Mouse (Mus musculus): ENCODE data around the gene Cd2.

Gene Cd2

GRCm38 (mm10) chr3:101274041-101274770, 13.5 kb downstream of the Cd2 start:
- DNase-seq, result no peak

- DNase-seq, result no peak
Observed at GRCm38 (mm10) chr3:101272166-101272565, 15.6 kb downstream of the Cd2 start.

- no peak for DNase-seq
Observed at GRCm38 (mm10) chr3:101270833-101271232, 16.9 kb downstream of the Cd2 start.

GRCm38 (mm10) chr3:101268361-101268760, 19.4 kb downstream of the Cd2 start:
- DNase-seq, result no peak

GRCm38 (mm10) chr3:101265561-101266091, 22.1 kb downstream of the Cd2 start:
- no peak for DNase-seq

GRCm38 (mm10) chr3:101258976-101259375, 28.8 kb downstream of the Cd2 start:
- no peak for DNase-seq

- DNase-seq, result no peak
Observed at GRCm38 (mm10) chr3:101256090-101256489, 31.6 kb downstream of the Cd2 start.

GRCm38 (mm10) chr3:101252141-101252540, 35.6 kb downstream of the Cd2 start:
- peak; percentile 28 for DNase-seq

- DNase-seq, result no peak
Observed at GRCm38 (mm10) chr3:101249846-101250245, 37.9 kb downstream of the Cd2 start.

GRCm38 (mm10) chr3:101245212-101245611, 42.5 kb downstream of the Cd2 start:
- DNase-seq, result no peak

GRCm38 (mm10) chr3:101243002-101243401, 44.7 kb downstream of the Cd2 start:
- no peak for DNase-seq

GRCm38 (mm10) chr3:101241866-101242265, 45.9 kb downstream of the Cd2 start:
- no peak for DNase-seq

- DNase-seq, result no peak
Observed at GRCm38 (mm10) chr3:101240859-101241258, 46.9 kb downstream of the Cd2 start.

GRCm38 (mm10) chr3:101239236-101239635, 48.5 kb downstream of the Cd2 start:
- no peak for DNase-seq

GRCm38 (mm10) chr3:101238695-101239094, 49.0 kb downstream of the Cd2 start:
- DNase-seq, result no peak

- DNase-seq, result no peak
Observed at GRCm38 (mm10) chr3:101236995-101237808, 50.5 kb downstream of the Cd2 start.

GRCm38 (mm10) chr3:101236261-101236660, 51.5 kb downstream of the Cd2 start:
- DNase-seq, result no peak

GRCm38 (mm10) chr3:101235321-101235720, 52.4 kb downstream of the Cd2 start:
- no peak for DNase-seq

GRCm38 (mm10) chr3:101233424-101233823, 54.3 kb downstream of the Cd2 start:
- DNase-seq, result no peak

GRCm38 (mm10) chr3:101232570-101232969, 55.2 kb downstream of the Cd2 start:
- DNase-seq, result no peak

GRCm38 (mm10) chr3:101230201-101230600, 57.5 kb downstream of the Cd2 start:
- DNase-seq, result no peak

GRCm38 (mm10) chr3:101229551-101229930, 58.2 kb downstream of the Cd2 start:
- no peak for DNase-seq

GRCm38 (mm10) chr3:101228868-101229550, 58.7 kb downstream of the Cd2 start:
- no peak for DNase-seq

Data from kidney, adult 11 months (tissue).